Mouse (Mus musculus) bone marrow macrophage, adult 2 months (primary cell): ENCODE data around the gene Magi2.

Experiments used
- CTCF ChIP-seq: IDR thresholded peaks from 2 replicates; pipeline ENCODE4 v1.5.1; 2012; ENCODE audit warnings: low read depth, mild to moderate bottlenecking, low read length, moderate library complexity
- POLR2A ChIP-seq: IDR thresholded peaks from 2 replicates; pipeline ENCODE4 v1.6.1; 2012; ENCODE audit warnings: mild to moderate bottlenecking, low read depth, low read length, borderline replicate concordance

- TF ChIP-seq CTCF (no peak), POLR2A (no peak)
Measured at GRCm38 (mm10) chr5:20568421-20568820, 1341.6 kb downstream of the Magi2 start.
